Mouse (Mus musculus): ENCODE data around the gene Pank4.

Pank4 gene

GRCm38 (mm10) chr4:154967173-154967572 is 3.2 kb downstream of the Pank4 start:
- peak; percentile 55 for DNase-seq (ENCODE audit: low read depth, low spot score)

GRCm38 (mm10) chr4:154972546-154972945 is 8.6 kb downstream of the Pank4 start:
- no peak for DNase-seq (ENCODE audit: low read depth, low spot score)

- DNase-seq (ENCODE audit: low read depth, low spot score), result no peak
Measured at GRCm38 (mm10) chr4:154974163-154974611, 10.3 kb downstream of the Pank4 start.

- DNase-seq (ENCODE audit: low read depth, low spot score), result peak; percentile 35
Measured at GRCm38 (mm10) chr4:154980110-154980509, 16.2 kb downstream of the Pank4 start.

GRCm38 (mm10) chr4:154981076-154981475 is 17.2 kb downstream of the Pank4 start:
- DNase-seq (ENCODE audit: low read depth, low spot score), result no peak

GRCm38 (mm10) chr4:154981530-154981929 is 17.6 kb downstream of the Pank4 start:
- peak; percentile 68 for DNase-seq (ENCODE audit: low read depth, low spot score)

- peak; percentile 4 for DNase-seq (ENCODE audit: low read depth, low spot score)
Measured at GRCm38 (mm10) chr4:154982247-154983120, 18.6 kb downstream of the Pank4 start.

GRCm38 (mm10) chr4:154983767-154984166 is 19.8 kb downstream of the Pank4 start:
- DNase-seq (ENCODE audit: low read depth, low spot score), result peak; percentile 2

GRCm38 (mm10) chr4:154985151-154985777 is 21.3 kb downstream of the Pank4 start:
- no peak for DNase-seq (ENCODE audit: low read depth, low spot score)

- DNase-seq (ENCODE audit: low read depth, low spot score), result peak; percentile 56
Measured at GRCm38 (mm10) chr4:154986096-154986495, 22.2 kb downstream of the Pank4 start.

- DNase-seq (ENCODE audit: low read depth, low spot score), result no peak
Measured at GRCm38 (mm10) chr4:154986750-154987149, 22.8 kb downstream of the Pank4 start.

GRCm38 (mm10) chr4:154994876-154995275 is 31.0 kb downstream of the Pank4 start:
- no peak for DNase-seq (ENCODE audit: low read depth, low spot score)

- no peak for DNase-seq (ENCODE audit: low read depth, low spot score)
Measured at GRCm38 (mm10) chr4:154996572-154997154, 32.7 kb downstream of the Pank4 start.

GRCm38 (mm10) chr4:154999379-154999778 is 35.5 kb downstream of the Pank4 start:
- DNase-seq (ENCODE audit: low read depth, low spot score), result no peak

- DNase-seq (ENCODE audit: low read depth, low spot score), result no peak
Measured at GRCm38 (mm10) chr4:155005278-155005677, 41.4 kb downstream of the Pank4 start.

GRCm38 (mm10) chr4:155006296-155006695 is 42.4 kb downstream of the Pank4 start:
- no peak for DNase-seq (ENCODE audit: low read depth, low spot score)

GRCm38 (mm10) chr4:155007641-155008040 is 43.7 kb downstream of the Pank4 start:
- no peak for DNase-seq (ENCODE audit: low read depth, low spot score)

GRCm38 (mm10) chr4:155008075-155008474 is 44.2 kb downstream of the Pank4 start:
- DNase-seq (ENCODE audit: low read depth, low spot score), result no peak

GRCm38 (mm10) chr4:155009216-155009615 is 45.3 kb downstream of the Pank4 start:
- no peak for DNase-seq (ENCODE audit: low read depth, low spot score)

- DNase-seq (ENCODE audit: low read depth, low spot score), result no peak
Measured at GRCm38 (mm10) chr4:155010870-155011269, 46.9 kb downstream of the Pank4 start.

- DNase-seq (ENCODE audit: low read depth, low spot score), result no peak
Measured at GRCm38 (mm10) chr4:155011312-155012025, 47.5 kb downstream of the Pank4 start.

GRCm38 (mm10) chr4:155012115-155012514 is 48.2 kb downstream of the Pank4 start:
- DNase-seq (ENCODE audit: low read depth, low spot score), result no peak
